Mouse (Mus musculus) telencephalon, adult 2 months (tissue): ENCODE results near the gene Unc93a.
"Not testable (repeated sequence)": the region's sequence is repeated elsewhere in the genome, so short reads cannot be mapped to it uniquely, and the experiment has no call there.

Experiments used
- DNase-seq: peaks from one replicate; pipeline ENCODE4 v3.0.0-alpha.2; 2011; ENCODE audit warnings: low read depth, low spot score

Gene Unc93a

DNA sequence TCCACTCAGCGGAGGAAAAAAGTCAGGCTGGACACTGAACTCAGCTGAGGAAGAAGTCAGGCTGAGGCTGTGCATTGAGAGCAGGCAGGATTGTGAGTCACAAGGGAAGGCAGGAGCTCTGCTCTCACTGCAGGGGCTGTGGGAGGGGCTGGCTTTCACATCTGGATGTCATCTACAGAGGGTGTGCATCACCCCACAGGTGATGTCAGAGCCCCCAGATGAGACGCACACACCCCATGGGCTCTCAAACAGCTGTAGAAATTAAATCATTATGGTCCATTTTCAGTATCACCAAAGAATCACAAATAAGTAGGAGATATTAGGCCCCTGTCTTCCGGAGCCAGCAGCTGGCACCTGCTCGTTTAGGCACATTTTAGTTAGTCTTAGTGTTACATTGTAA lies at the start of gene Unc93a:
TSS of gene Unc93a (minus strand) at position 101 of the 400 bp plus-strand sequence.
- not testable (repeated sequence) for DNase-seq

DNA sequence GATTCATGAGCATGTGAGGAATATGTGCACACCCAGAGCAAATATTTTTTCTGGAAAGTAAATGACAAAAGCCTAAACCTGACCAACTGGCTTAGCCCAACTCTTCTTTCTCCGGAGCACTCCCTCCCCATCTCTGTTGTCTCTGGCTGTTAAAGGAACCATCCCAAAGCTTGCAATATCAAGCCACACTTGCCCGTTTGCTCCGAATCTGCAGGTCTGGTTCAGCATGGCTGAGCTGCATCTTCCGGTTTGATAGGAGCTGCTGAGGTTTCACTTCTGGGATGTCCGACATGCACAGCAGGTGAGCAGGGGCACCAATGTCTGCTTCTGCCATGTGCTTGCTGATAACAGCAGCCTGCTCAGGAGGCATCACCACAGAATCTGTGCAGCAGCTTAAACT lies 48.9 kb upstream of the Unc93a start:
- not testable (repeated sequence) for DNase-seq

DNA sequence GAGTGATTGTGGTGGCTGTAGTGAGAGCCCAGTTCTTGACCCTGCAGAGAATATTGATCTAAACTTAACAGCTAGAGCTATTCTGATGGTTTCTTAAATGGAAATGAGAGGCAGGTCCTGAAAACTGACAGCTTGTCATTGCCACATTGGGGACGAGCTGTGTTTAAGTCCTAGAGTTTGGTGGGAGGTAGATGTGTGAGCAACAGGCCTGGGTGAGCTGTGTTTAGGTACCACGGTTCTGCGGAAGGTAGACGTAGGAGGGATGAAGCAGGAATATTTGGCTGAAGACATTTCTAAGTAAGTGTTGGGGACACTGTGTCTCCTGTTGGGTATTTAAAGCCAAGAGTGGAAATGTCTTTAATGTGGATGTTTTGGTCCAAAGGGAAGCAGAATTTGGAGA lies 47.4 kb upstream of the Unc93a start:
- not testable (repeated sequence) for DNase-seq

DNA sequence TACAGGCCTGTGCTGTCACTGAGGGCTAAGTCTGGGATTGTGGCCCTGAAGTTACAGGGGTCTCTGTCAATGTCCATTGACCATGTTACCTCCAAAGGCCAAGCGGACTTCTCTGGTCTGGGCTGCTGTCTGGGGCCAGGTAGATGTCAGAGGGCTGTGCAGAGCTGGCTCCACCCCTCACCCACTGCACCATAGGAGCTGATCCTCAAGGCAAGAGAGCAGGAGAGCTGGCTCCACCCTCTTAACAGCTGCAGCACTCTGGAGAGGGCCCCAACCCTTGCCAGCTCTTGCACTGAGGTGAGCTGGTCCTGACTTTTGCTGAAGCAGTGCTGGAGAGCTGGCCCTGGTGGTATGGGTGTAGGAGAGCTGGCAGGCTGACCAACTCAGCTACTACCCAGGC lies 46.2 kb upstream of the Unc93a start:
- DNase-seq, result not testable (repeated sequence)

DNA sequence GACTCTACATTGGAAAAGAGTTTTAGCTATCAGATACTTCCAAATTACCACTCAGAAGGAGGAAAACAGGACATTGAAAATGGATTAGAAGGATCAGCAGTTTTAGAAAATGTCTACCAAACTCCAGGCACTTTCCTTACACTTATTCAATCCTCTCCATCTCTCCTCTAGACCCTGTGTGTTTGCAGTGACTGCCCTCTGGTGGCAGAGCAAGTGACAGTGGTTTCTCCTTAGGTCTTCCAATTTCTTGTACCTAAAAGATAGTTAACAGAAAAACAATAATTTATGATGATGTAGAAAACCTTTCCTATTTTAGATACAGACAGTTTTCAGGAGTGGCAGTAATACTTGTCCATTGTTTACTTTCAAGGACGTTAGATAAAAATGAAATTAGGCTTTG lies 44.0 kb upstream of the Unc93a start:
- not testable (repeated sequence) for DNase-seq

DNA sequence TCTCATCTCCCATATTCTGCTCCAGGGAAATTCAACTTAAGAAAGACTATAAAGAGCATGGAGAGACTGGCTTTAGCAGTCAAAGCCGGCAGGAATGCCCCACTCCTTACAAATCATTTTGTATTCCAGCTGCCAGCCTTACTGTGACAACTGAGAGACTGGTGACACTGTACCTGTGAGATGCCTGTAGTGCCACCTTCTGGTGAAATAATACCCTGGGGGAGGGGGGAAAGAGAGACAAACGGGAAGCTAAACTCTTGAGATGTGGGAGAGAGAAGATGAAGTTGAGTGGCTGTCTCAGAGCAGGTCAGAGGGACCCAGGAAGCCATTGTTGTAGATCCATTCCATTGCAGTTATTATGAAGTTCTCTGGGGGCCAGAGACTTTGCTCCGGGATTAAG lies 42.4 kb upstream of the Unc93a start:
- DNase-seq, result not testable (repeated sequence)

DNA sequence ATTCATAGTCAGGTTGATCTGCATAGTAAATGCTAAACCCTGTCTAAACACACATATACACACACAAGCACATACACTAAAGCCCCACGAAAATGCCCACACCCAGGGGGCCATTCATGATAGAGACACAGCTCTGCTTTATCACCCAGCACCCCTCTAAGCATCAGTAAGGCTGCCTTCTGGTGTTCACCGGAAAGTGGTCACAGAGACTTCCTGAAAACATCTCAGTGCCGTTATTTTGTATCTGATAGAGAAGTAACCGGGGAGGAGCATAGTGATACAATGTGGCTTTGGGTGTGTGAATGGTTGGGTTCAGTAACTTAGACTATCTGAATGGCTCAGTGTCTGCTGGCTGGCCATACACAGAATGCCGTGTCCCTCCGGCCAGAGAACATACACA lies 42.0 kb upstream of the Unc93a start:
- not testable (repeated sequence) for DNase-seq

DNA sequence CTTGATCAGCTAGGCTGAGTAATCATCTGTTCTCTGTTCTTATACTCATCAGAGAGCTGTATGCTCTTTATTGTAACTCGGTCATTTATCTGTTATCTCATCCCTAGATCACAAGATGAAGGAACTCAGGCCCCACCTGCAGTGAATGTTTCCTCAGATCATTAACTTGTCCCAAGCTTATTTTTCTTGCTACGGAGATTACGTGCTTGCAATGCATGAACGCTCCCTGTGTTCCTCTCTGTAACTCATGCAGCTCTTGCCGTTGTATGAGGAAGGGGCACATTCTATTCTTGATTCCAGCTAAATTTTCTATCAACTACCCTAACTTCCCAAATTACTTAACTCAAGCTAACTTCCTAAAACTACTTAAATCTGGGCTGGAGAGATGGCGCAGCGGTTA lies 14.5 kb upstream of the Unc93a start:
- not testable (repeated sequence) for DNase-seq

DNA sequence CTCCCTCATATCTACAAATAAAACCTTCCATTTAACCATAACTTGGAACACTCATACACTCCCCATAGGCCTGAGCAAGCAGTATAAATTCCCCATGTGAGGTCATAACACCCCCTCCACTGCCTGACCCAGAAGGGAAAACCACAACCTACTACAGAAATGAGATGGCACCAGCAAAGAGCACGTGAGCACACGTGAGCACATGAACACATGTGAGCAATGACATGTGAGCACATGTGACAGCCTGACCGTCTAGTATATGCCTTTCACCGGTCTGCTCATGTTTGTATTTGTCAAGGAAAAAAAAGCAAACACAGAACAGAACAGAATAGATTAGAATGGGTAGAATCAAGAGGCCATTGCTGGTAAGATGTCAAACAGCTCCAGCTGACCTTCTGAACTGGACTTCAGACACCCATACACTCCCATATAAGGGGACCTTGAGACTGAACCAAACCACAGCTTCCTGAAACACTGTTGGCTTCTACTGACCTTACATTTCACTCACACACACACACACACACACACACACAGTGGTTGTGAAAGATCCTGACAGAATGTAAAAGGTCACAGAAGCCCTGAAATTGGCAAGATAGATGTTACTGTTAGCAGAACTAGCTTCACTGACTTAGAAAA lies 13.1 kb upstream of the Unc93a start:
- not testable (repeated sequence) for DNase-seq

DNA sequence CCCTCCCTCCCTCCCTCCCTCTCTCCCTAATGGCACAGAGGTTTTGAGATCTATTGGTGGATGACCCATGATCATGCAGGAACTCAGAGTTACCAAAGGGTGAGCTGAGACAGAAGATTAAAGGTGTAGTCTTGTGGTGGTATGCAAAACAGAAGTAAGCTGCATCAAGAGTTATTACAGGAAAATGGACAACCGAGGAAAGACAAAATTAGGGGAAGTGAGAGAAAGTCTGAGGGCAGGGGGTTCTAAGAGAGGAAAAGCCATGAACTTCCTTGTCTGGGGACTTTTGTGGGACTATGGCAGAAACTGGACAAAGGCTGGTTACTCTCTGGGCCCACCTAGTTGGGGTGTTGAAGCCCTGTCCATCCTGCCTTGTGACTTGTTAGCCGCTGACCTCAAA lies 11.1 kb upstream of the Unc93a start:
- not testable (repeated sequence) for DNase-seq

DNA sequence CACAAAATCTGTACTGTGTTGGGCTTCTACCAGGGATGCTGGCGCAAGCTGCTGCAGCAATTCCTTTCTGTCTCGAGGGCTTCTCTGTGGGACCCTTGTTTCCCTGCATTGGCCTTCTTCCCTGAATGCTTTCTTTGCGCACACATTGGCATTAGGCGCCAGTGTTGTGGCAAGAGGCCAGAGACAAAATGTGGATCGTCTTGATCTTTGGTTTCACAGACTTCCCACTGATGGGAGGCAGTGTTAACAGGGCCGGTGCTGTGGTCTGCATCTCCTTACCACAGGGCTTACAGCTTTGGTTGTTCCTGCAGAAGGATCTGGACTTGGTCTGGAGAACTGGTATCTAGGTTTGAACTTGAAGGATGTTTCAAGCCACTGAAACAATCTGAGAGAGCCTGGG lies 3.7 kb upstream of the Unc93a start:
- DNase-seq, result not testable (repeated sequence)

DNA sequence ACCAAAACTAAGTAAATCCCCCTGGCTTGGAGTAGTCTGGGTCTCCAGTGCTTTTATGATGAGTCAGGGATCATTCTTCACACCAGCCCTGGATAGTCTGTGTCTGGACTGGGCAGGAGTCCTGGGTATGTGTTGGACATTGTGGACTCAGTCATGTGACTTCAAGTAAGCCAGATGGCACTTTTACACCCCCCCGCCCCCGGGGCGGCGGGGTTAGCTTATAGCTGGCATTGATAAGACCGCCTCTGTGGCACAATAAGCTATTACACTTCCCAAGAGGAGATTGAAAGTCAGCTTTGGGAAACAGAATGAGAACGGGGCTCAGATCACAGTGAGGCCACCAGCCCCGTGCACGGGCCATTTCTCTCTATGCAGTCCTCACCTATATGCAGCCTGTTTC lies 742 bp upstream of the Unc93a start:
- DNase-seq, result not testable (repeated sequence)

DNA sequence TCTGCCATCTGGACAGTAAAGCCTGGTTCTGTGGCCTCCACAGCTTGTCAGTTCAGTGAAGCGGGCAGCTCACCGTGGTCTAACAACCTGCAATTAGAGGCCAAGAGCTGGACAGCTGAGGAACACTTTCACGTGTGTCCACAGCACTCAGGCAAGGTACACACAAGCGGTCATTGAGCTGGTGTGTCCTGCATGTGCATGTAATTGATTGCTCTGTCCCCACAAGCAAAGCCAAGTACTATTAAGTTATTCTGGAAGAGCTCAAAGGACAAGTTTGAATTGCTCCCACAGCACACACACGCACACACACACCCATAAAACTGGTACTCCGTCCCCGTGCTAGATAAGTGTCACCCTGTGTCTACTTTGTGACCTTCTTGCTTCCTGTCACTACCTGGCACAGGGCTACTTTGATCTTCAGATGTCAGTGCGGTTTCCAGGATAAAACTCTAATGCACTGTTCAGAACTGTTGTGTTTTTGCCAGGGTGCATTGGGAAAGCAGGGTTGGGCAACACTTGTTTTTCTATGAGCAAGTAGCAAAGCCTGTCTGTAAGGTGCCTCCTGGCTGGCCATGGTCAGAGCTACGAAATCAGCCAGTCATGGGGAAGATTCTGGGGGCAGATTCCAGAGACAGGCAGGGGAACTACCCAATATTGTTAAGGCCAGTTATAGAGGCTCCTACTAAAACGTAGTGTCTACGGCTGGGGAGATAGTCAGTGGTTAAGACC lies 1.7 kb downstream of the Unc93a start:
- DNase-seq, result not testable (repeated sequence)

DNA sequence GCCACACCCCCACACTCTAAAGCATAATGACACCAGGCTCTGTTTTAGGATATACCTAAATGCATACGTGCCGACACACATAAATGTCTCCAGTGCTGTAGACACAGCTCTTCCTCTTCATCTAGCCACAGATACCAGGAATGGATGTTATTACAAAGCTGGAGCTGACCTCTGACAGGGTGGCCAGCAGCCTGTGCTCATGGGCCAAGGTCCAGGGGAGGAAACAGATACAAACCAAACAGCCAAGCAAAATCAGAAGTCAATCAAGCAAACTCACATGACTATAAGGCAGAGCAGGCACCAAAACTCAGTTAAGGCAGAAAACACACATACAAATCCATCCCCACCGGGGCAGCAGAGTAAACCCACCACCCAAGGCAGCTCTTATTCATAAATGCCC lies 2.3 kb downstream of the Unc93a start:
- not testable (repeated sequence) for DNase-seq

DNA sequence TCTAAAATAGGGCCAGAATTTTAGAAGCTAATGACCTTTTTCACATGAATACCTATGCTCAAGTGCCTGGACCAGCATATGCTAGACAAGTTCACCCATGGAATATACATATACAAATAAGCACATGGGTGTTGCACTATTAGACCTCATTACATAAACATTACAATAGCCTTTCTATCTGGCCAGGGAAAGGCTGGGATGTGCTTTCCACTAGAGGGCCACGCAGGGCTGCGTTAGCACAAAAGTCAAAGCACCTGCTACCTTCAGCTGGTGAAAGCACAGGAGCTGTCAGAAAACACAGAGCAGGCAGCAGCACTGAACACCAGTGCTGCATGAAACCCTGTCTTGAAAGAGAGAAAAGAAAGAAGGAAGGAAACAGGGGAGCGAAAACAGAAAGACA lies 7.4 kb downstream of the Unc93a start:
- DNase-seq, result not testable (repeated sequence)

DNA sequence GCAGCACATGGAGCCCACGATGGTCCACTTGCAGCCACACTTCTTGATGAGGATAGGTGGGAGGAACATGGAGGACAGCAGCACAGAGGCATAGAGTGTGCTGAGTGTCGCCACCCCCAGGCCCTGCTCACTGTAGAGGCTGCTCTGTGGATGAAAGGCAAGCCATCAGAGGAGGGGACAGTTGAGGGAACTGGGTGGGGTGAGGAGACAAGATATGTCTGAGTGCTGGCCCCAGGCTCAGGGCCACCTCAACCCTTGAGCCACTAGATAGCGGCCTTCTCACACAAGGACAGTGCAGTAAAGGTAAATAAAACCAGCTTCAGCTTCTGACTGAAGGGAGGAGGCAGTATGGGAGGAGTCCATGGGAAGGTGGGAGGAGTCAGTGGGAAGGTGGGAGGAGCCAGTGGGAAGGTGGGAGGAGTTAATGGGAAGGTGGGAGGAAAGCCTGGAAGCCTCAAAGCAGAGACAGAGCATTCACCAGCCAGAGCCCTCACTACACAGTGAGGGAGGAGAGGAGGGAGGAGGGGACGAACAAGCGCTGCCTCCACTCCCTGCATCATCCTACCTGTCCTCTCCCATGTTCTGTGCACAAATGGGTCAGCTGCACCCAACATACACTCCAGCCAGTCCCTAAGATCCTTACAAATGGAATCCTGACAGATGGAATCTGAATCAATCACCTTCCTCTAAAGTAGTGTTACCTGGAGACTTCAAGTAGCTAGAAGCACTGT lies 8.1 kb downstream of the Unc93a start:
- DNase-seq, result not testable (repeated sequence)

DNA sequence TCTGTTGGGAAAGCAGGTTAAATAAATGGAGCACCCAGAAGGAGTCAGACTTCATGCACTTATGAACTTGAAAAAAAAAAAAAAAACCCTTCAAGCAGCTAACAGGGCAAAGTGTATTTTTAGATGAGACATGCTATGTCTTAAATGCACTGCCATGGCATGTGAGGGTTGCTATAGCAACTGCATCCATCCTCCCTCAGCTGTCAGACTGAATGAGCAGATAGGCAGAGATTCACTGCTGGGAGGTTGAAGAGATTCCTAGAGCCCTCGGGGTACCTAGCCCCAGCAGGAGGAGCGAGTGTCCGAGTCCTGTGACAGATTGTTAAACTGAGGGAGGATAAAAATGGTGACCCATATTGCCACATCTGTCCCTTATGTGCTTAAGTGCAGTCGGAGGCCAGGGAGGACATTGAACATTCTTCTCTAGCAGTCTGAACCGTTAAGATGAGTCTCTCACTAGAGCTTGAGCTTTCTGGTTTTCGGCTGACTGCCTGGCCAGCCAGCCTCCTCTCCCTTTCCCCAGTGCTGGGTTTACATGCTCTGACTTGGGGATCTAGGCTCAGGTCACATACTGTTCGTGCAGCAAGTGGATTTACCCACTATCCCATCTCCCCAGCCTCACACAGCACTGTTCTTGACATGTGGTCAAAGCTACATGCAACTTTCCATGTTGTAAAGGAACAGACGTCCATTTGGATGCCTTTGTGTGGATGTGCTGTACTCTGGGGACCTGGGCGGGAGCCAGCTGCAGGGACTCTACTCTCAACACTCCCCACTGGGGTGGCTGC lies 18.9 kb downstream of the Unc93a start:
- not testable (repeated sequence) for DNase-seq

DNA sequence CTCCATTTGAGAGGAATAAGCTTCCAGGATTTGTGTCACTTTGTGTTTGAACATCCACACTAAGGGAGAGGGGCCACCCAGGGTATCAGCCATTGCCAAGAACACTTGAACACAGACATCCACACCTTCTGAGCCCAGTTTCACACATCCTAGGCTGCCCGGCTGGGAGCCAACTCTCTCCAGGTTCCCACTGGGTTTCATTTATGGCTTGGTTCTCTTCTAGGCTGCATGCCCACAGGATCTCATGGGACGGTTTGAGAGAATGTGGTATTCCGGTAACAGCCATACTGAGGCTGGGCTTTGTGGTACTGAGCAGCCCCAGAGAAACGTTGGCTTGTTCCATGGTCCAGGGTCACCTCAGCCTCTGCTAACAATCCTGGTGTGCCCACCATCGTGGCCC lies 25.0 kb downstream of the Unc93a start:
- DNase-seq, result not testable (repeated sequence)

DNA sequence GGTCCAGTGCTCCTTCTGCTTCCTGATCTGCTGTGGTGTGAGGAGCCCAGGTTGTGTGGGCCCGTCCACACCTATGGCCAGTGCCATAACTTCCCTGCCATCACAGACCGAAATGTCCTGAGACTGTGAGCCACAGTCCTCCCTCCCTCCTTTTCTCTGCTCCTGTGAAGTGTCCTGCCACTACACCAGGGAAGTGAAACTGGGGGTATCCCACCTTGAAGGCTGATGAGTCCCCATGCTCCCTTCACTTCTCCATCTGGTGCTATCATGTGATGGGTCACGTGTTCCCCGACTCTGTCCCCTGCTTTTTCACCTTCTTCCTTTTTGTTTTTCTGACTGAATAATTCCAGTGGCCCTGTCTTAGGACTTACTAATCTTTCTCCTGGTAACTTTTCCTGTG lies 38.6 kb downstream of the Unc93a start:
- not testable (repeated sequence) for DNase-seq

DNA sequence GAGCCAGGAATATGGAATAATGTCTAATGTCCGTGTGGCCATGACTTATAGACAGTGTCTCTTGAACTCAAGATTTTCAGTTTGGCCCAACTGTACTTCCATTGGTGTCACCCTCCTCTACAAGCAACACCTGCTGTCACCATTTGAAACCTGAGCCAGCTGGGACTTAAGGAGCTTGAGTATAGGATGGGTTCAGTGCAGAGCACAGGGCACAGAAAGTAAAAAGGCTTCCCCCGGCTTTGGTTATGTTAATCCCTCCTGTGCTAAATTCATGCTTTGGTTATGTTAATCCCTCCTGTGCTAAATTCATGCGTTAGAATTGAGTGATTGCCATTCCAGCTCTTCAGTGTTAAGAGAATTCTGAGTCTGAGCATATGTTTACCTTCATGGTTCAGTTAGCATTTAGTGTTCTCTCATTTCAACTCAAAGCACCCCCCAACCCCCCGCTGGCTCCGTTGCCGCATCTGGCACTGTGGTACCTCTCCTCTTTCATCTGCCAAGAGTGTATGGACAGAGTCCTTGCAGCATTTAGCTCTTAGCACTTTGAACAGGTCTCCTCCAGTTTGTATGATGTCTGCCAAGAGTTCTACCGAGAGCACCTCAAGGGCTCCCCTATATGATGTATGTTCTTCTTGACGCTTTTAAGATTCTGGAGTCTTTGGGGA lies 39.4 kb downstream of the Unc93a start:
- not testable (repeated sequence) for DNase-seq

DNA sequence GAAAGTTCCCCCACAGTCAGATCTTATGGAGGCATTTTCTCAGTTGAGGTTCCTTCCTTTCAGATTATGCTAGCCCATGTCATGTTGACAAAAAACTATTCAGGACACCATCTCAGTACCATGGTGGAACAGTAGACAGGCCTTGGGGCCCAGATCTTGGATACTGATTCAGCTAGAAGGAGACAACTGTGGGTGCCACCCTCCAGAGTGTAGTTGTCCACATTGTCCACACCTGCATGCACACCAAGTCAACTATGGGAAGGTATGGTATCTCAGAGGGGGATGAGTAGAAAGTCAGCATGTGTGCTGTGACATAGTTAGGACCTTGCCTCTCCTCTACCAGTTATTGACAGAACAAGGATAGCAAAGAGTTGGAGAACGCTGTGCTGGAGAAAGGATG lies 40.1 kb downstream of the Unc93a start:
- DNase-seq, result not testable (repeated sequence)
